Mouse (Mus musculus) kidney, adult 11 months (tissue): ENCODE measurements at regions not wholly inside any gene's neighbourhood (a gene's known extent, or its start where the extent isn't known, plus 50 kb on each side); places are given as distances from the start of the nearest gene placed in this dataset.
"Not testable (repeated sequence)": the region's sequence is repeated elsewhere in the genome, so short reads cannot be mapped to it uniquely, and the experiment has no call there.

Experiments used
- DNase-seq: peaks from one replicate; pipeline ENCODE4 v3.0.0; 2022

DNA sequence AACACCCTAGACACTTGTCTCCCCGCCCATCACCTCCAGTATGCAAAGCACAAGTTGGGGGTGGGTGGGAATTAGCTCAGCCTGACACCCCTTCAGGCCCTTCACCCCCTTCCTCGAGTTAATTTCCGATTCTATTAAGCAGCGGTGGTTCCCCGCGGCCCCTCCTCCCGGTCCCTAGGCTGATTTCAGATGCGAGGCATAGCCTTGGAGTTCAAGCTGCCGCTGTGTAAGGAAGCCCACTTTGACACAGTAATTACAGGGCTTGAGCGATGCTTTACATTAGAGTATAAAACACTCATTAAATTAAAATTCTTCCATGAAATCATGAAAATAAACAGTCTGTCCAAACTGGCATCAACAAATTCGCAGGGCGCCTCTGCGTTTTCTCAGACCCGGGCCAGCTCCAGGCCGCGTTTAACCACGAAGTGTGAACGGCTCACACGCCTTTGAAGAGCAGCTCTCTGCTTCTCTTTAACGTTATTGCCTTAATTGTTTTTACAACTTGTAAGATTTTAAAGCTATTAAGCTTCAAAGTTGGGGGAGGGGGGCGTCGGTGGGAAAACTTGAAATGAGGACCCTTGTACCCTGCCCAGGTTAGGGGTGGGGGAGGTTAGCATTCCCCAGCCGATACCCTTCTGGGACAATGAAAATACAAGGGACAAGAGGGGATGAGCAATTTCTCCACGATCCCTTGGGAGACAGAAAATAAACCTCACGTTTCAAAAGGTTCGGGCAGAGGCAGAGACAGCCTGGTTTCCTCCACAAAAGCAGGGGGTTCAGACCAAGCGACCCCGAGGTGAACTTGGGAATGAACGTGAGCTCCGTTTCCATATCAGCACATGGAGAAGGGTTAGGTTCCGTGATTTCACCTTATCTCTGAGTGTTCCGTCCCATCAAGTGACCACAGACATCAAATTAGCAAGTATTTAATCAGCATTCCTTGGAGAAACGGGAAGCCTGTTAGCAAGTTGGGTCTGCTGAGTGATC lies 114.4 kb downstream of the Dicer1 start:
- DNase-seq, result no peak

GRCm38 (mm10) chr12:104636474-104636873 lies 115.3 kb downstream of the Dicer1 start:
- DNase-seq, result no peak

DNA sequence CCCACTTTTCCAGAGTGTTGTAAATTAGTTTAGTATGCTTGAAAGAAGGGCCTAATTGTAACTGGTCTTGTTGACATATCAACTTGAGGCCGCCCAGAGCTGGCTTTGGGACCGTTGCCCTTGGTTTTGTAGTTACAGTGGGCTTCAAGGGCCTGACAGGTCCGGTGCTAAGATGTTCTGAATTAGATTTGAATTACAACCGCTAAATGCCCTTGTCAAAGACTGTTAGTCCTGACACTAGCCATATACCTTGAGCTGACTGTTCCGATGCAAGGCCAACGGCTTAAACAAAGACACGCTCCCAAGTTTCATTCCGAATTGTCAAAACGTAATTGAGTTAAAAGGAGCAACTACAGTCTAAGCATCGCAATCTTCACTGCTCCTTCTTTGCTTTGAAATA lies 116.9 kb downstream of the Dicer1 start:
- DNase-seq, result no peak

DNA sequence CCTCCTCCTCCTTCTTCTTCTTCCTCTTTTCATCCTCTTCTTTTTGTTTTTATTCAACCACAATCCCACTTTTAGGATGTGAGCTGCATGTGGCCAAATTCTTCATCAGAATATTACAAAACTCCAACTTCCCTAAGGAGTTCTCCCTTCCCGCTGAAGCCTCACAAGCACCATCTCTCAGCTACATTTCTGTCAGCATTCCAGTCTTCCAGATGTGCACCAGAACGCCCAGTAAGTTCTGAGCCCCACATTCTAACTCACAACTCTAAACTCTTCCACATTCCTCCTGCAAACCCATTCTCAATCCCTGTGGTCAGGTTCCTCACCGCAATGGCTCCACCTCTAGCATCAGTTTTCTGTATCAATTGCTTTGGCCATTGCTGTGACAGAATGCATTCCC lies 121.2 kb downstream of the Dicer1 start:
- DNase-seq, result no peak

DNA sequence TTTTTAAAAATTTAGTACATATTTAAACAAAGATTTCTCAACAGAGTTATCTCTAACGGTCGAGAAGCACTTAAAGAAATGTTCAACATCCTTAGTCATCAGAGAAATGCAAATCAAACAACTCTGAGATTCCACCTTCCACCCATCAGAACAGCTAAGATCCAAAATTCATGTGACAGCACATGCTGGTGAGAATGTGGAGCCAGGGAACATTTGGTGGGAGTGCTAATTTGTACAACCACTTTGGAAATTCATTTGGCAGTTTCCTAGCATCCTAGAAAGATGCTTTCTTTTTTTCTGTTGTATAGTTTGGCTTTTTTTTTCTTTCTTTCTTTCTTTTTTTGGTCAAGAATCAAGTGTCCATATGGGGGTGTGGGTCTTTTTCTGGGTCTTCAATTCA lies 122.3 kb downstream of the Dicer1 start:
- no peak for DNase-seq

DNA sequence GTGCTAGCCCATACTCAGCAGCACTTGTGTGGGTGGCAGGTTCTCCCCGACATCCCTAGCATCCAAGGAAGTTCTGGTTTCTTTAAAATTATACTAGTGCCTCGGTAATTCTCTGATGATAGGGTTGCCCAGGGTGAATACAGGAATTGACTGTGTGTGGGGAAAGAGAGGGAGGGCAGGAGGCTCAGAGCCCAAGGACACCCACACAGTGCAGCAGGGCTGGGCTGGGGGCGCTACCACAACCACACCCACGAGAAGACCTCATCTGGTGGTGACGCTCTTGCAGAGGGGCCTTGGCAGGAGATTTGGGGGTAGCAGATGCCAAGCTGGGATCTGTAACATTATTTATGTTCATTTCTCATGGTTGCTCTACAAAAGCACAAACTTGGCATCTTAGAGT lies 125.7 kb downstream of the Dicer1 start:
- DNase-seq, result no peak

DNA sequence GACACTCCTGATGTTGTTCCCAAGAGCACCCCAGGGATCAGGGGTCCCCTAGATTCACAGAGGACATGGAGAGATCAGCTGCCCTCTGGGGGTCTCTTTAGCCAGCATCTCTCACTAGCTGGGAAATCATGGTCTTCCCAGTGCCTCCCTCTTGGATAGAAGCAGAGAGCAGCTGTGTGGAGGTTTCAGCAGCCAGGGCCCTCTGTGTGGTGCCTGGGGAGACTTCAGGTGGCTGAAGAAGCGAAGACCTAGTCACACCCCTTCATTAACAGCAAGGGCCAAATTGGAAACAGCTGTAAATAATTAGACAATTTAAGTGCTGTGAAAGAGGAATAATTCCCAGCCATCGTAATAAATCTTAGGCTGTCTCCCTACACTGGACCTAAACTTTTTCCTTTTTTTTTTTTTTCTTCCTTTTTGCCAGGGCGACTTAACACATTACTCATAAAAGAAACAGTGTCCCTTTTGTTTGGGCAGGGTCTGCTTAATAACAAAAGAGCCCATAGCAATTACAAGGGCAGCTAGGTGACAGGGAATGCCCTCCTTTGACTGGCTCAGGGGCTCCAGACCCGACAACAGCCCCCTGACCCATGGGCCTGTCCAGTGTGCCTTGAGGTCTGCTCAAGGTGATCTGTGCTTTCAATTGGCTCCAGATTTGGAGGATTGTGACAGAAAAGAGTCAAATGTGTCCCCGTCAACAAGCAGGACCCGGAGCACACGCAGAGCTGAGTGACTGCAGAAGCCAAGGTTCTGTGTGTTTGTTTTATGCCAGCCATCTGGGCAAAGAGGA lies 127.7 kb downstream of the Dicer1 start:
- DNase-seq, result no peak

DNA sequence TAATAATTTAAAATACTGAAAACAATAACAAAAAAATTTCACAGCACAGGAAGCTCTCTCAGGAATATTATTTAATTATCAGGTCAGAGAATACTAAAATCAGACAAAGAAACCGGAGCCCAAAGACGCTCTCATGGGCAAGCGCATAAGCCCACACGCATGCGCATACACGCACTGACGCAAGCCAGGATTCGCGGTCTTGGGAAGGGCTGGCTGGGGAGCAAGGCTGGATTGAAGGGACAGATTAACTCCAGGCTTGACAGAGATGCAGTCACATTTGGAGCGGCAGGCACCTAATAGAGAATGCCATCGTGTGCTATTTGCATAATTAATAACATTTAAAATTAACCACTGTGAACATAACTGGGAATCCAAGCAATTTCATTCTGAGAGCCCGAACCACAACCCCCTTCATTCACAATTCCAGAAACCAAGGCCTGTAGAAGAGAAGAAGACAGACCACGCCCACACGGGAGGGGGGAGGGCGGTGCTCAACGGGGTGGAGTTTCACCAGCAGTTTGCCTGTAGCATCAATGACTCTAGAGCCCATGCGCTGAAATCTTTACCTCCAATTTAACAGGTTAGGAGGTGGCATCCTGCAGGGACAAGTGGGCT lies 134.5 kb downstream of the Dicer1 start:
- no peak for DNase-seq

DNA sequence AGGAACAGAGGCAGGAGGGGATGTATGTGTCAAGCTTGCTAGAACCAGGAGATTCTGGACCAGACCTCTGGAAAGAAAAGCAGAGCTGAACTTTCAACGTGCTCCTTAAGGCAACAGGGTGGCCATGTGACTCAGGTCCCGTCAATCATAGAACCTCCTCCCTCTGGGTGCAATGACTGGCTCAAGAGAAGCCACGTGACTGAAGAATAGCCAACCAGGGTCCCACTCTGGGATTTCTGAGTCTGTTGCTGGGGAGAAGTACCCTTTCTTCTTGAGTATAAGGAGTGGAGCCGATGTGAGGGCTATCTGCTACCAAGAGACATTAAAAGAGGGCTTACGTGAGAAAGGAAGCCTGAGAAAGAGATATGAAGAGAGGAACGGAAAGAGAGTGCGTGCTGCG lies 137.5 kb downstream of the Dicer1 start:
- no peak for DNase-seq

GRCm38 (mm10) chr12:104609767-104610166 lies 136.6 kb upstream of the Gsc start:
- peak; percentile 19 for DNase-seq

GRCm38 (mm10) chr12:104608956-104609355 lies 135.8 kb upstream of the Gsc start:
- DNase-seq, result not testable (repeated sequence)

GRCm38 (mm10) chr12:104607410-104607809 lies 134.3 kb upstream of the Gsc start:
- no peak for DNase-seq

GRCm38 (mm10) chr12:104605535-104606399 lies 132.6 kb upstream of the Gsc start:
- no peak for DNase-seq

DNA sequence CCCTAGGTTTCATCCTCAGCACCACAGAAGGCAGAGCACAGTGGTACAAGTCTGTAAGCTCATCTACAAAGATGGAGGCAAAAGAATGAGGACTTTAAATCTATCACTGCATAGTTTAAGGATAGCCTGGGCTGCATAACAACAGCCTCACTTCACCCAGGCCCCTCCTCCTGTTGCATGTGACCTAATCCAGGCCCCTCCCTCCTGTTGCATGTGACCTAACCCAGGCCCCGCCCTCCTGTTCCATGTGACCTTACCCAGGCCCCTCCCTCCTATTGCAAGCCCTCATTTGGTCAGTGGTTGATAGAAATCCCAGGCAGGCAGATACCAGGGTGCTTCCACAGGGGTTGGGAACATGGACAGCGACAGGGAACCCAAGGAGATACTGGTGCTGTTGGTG lies 124.9 kb upstream of the Gsc start:
- DNase-seq, result no peak

- peak; percentile 51 for DNase-seq
Observed at GRCm38 (mm10) chr12:104593526-104594155, 120.5 kb upstream of the Gsc start.

- no peak for DNase-seq
Observed at GRCm38 (mm10) chr12:104592791-104593525, 119.8 kb upstream of the Gsc start.

GRCm38 (mm10) chr12:104591571-104591970 lies 118.4 kb upstream of the Gsc start:
- no peak for DNase-seq

- no peak for DNase-seq
Observed at GRCm38 (mm10) chr12:104590291-104590690, 117.2 kb upstream of the Gsc start.

GRCm38 (mm10) chr12:104584408-104584807 lies 111.3 kb upstream of the Gsc start:
- DNase-seq, result no peak

- no peak for DNase-seq
Observed at GRCm38 (mm10) chr12:104580796-104581195, 107.7 kb upstream of the Gsc start.

GRCm38 (mm10) chr12:104567622-104568021 lies 94.5 kb upstream of the Gsc start:
- DNase-seq, result peak; percentile 4
